ENCODE assay signal across 8 mouse cellular contexts in genomic region chr10:128743235-128743634, GRCm38 (mm10). TPM values are rescaled to one million over a fixed set of nuclear protein-coding genes. Genes with fewer than 3 reads are reported as not detected.
DNase-seq lines count a peak whose midpoint lies in the region; ATAC-seq and TF ChIP-seq lines count a peak whose summit lies in the region.

No protein-coding gene starts in this region.

- no peak for ATAC-seq in kidney, postnatal 0 days (replicated peaks; ENCODE audit: low FRiP score, low read depth)
- ATAC-seq in midbrain, embryonic 15.5 days (replicated peaks): no peak
- ATAC-seq in granulocyte monocyte progenitor cell, adult 5-6 weeks (replicated peaks; ENCODE audit: poor library complexity, severe bottlenecking): no peak

- WGBS in kidney, postnatal 0 days: 5% methylated on average over 7 of the region's 7 CpGs
- 8% methylated on average over 7 of the region's 7 CpGs for WGBS in forebrain, embryonic 10.5 days
- WGBS in limb, embryonic 10.5 days: 6% methylated on average over 7 of the region's 7 CpGs
- 12% methylated on average over 7 of the region's 7 CpGs for WGBS in midbrain, embryonic 15.5 days

- DNase-seq in kidney, postnatal 0 days (ENCODE audit: low spot score): peak; percentile 7
- no peak for DNase-seq in kidney, adult 11 months
- no peak for DNase-seq in forebrain, embryonic 10.5 days (ENCODE audit: extremely low spot score, low spot score)
- DNase-seq in limb, embryonic 10.5 days (ENCODE audit: low spot score): no peak
- DNase-seq in thymus, postnatal 0 days (ENCODE audit: low spot score): no peak
- DNase-seq in frontal cortex, postnatal 14 days (ENCODE audit: low spot score in 2 of 2): no peak

- H3K4me3 ChIP-seq in kidney, postnatal 0 days (replicated peaks; ENCODE audit: low read depth, low read length): peak overlapping the region; percentile 73
- H3K4me3 ChIP-seq in forebrain, embryonic 10.5 days: peak overlapping the region; percentile 72
- peak overlapping the region; percentile 78 for H3K4me3 ChIP-seq in limb, embryonic 10.5 days
- peak overlapping the region; percentile 61 for H3K4me3 ChIP-seq in midbrain, embryonic 15.5 days

- H3K36me3 ChIP-seq in kidney, postnatal 0 days (ENCODE audit: insufficient read depth, low read length): no peaks in the 10 kb centered on the region
- no peaks in the 10 kb centered on the region for H3K36me3 ChIP-seq in forebrain, embryonic 10.5 days (replicated peaks)
- no peaks in the 10 kb centered on the region for H3K36me3 ChIP-seq in limb, embryonic 10.5 days
- no peaks in the 10 kb centered on the region for H3K36me3 ChIP-seq in midbrain, embryonic 15.5 days (replicated peaks)

- H3K27me3 ChIP-seq in kidney, postnatal 0 days (ENCODE audit: insufficient read depth, low read length): no peaks in the 10 kb centered on the region
- H3K27me3 ChIP-seq in forebrain, embryonic 10.5 days (ENCODE audit: poor library complexity, severe bottlenecking): peaks cover 63% of the 10 kb centered on the region
- peaks cover 45% of the 10 kb centered on the region for H3K27me3 ChIP-seq in limb, embryonic 10.5 days (ENCODE audit: low read depth, poor library complexity, severe bottlenecking)
- peaks cover 43% of the 10 kb centered on the region for H3K27me3 ChIP-seq in midbrain, embryonic 15.5 days (replicated peaks)

- peaks cover 23% of the 10 kb centered on the region for H3K4me1 ChIP-seq in kidney, postnatal 0 days (replicated peaks; ENCODE audit: insufficient read depth, low read length)
- H3K4me1 ChIP-seq in forebrain, embryonic 10.5 days: peaks cover 36% of the 10 kb centered on the region
- H3K4me1 ChIP-seq in limb, embryonic 10.5 days: peaks cover 29% of the 10 kb centered on the region
- peaks cover 27% of the 10 kb centered on the region for H3K4me1 ChIP-seq in midbrain, embryonic 15.5 days

- H3K9me3 ChIP-seq in kidney, postnatal 0 days (replicated peaks; ENCODE audit: low read length): no peaks in the 10 kb centered on the region
- H3K9me3 ChIP-seq in forebrain, embryonic 10.5 days: no peaks in the 10 kb centered on the region
- no peaks in the 10 kb centered on the region for H3K9me3 ChIP-seq in limb, embryonic 10.5 days (replicated peaks)
- no peaks in the 10 kb centered on the region for H3K9me3 ChIP-seq in midbrain, embryonic 15.5 days

- no peak for TF ChIP-seq CTCF in kidney, postnatal 0 days (IDR thresholded peaks at IDR 0.05; ENCODE audit: low read depth)

- H3K4me2 ChIP-seq in kidney, postnatal 0 days (ENCODE audit: low read length): peak overlapping the region; percentile 98
- peak overlapping the region; percentile 95 for H3K4me2 ChIP-seq in midbrain, embryonic 15.5 days

- H3K27ac ChIP-seq in kidney, postnatal 0 days: peak overlapping the region; percentile 77; the same call in 1 of the 2 replicates
- H3K27ac ChIP-seq in forebrain, embryonic 10.5 days: peak overlapping the region; percentile 78; the same call in 1 of the 2 replicates
- no peak overlapping the region; the same call in 1 of the 2 replicates for H3K27ac ChIP-seq in limb, embryonic 10.5 days
- no peak overlapping the region for H3K27ac ChIP-seq in midbrain, embryonic 15.5 days

- H3K9ac ChIP-seq in kidney, postnatal 0 days (ENCODE audit: low read depth, low read length): peak overlapping the region; percentile 72
- H3K9ac ChIP-seq in midbrain, embryonic 15.5 days: peak overlapping the region; percentile 70; the same call in 1 of the 2 replicates

RNA-seq across cellular contexts. Expression of gene Dgka, which starts 1.4 kb away (rescaled TPM):
- 5.4 and 6.4 TPM in 2 replicates for polyA plus RNA-seq in kidney, postnatal 0 days (2015; fragmentation: Nextera tagmentation; extraction: Ambion mirVana)
- polyA plus RNA-seq in forebrain, embryonic 10.5 days (2016; fragmentation: Nextera tagmentation; extraction: Ambion mirVana): 3.5 and 3.6 TPM in 2 replicates
- polyA plus RNA-seq in limb, embryonic 10.5 days (2016; fragmentation: Nextera tagmentation; extraction: Ambion mirVana): 3.7 and 5.0 TPM in 2 replicates
- polyA plus RNA-seq in midbrain, embryonic 15.5 days (2015; fragmentation: Nextera tagmentation; extraction: Ambion mirVana): 7.6 and 7.8 TPM in 2 replicates
- 13.2 and 15.8 TPM in 2 replicates for total RNA-seq in granulocyte monocyte progenitor cell, adult 5-6 weeks (2014; fragmentation: Nextera tagmentation)
- 9.4 and 12.0 TPM in 2 replicates for total RNA-seq in granulocyte monocyte progenitor cell, adult 5-6 weeks (2017)
- polyA plus RNA-seq in thymus, postnatal 0 days (2015; fragmentation: Nextera tagmentation; extraction: Ambion mirVana): 135 and 136 TPM in 2 replicates

RNA-seq across cellular contexts. Expression of gene Pym1, which starts 4.5 kb away (rescaled TPM):
- polyA plus RNA-seq in kidney, postnatal 0 days (2015; fragmentation: Nextera tagmentation; extraction: Ambion mirVana): 35.0 and 36.3 TPM in 2 replicates
- polyA plus RNA-seq in forebrain, embryonic 10.5 days (2016; fragmentation: Nextera tagmentation; extraction: Ambion mirVana): 57.1 and 63.8 TPM in 2 replicates
- 61.0 and 63.1 TPM in 2 replicates for polyA plus RNA-seq in limb, embryonic 10.5 days (2016; fragmentation: Nextera tagmentation; extraction: Ambion mirVana)
- 45.8 and 47.6 TPM in 2 replicates for polyA plus RNA-seq in midbrain, embryonic 15.5 days (2015; fragmentation: Nextera tagmentation; extraction: Ambion mirVana)
- total RNA-seq in granulocyte monocyte progenitor cell, adult 5-6 weeks (2014; fragmentation: Nextera tagmentation): 43.5 and 52.0 TPM in 2 replicates
- 47.6 and 82.5 TPM in 2 replicates for total RNA-seq in granulocyte monocyte progenitor cell, adult 5-6 weeks (2017)
- 74.7 and 79.2 TPM in 2 replicates for polyA plus RNA-seq in thymus, postnatal 0 days (2015; fragmentation: Nextera tagmentation; extraction: Ambion mirVana)

RNA-seq across cellular contexts. Expression of gene Cdk2, which starts 38.4 kb away (rescaled TPM):
- polyA plus RNA-seq in kidney, postnatal 0 days (2015; fragmentation: Nextera tagmentation; extraction: Ambion mirVana): 55.9 and 66.3 TPM in 2 replicates
- polyA plus RNA-seq in forebrain, embryonic 10.5 days (2016; fragmentation: Nextera tagmentation; extraction: Ambion mirVana): 119 and 120 TPM in 2 replicates
- 136 and 150 TPM in 2 replicates for polyA plus RNA-seq in limb, embryonic 10.5 days (2016; fragmentation: Nextera tagmentation; extraction: Ambion mirVana)
- polyA plus RNA-seq in midbrain, embryonic 15.5 days (2015; fragmentation: Nextera tagmentation; extraction: Ambion mirVana): 15.1 and 18.6 TPM in 2 replicates
- total RNA-seq in granulocyte monocyte progenitor cell, adult 5-6 weeks (2014; fragmentation: Nextera tagmentation): 101 and 134 TPM in 2 replicates
- 60.3 and 73.1 TPM in 2 replicates for total RNA-seq in granulocyte monocyte progenitor cell, adult 5-6 weeks (2017)
- polyA plus RNA-seq in thymus, postnatal 0 days (2015; fragmentation: Nextera tagmentation; extraction: Ambion mirVana): 115 and 117 TPM in 2 replicates

RNA-seq across cellular contexts. Expression of gene Pmel, which starts 39.2 kb away (rescaled TPM):
- polyA plus RNA-seq in kidney, postnatal 0 days (2015; fragmentation: Nextera tagmentation; extraction: Ambion mirVana): 1.5 and 2.0 TPM in 2 replicates
- polyA plus RNA-seq in forebrain, embryonic 10.5 days (2016; fragmentation: Nextera tagmentation; extraction: Ambion mirVana): 7.2 and 24.4 TPM in 2 replicates
- 0.25 and 0.55 TPM in 2 replicates for polyA plus RNA-seq in limb, embryonic 10.5 days (2016; fragmentation: Nextera tagmentation; extraction: Ambion mirVana)
- 0.54 and 0.88 TPM in 2 replicates for polyA plus RNA-seq in midbrain, embryonic 15.5 days (2015; fragmentation: Nextera tagmentation; extraction: Ambion mirVana)
- total RNA-seq in granulocyte monocyte progenitor cell, adult 5-6 weeks (2014; fragmentation: Nextera tagmentation): 0.28 and 2.6 TPM in 2 replicates
- total RNA-seq in granulocyte monocyte progenitor cell, adult 5-6 weeks (2017): 0.52 and 1.6 TPM in 2 replicates
- polyA plus RNA-seq in thymus, postnatal 0 days (2015; fragmentation: Nextera tagmentation; extraction: Ambion mirVana): 1.1 and 1.3 TPM in 2 replicates

RNA-seq across cellular contexts. Expression of gene Rab5b, which starts 47.2 kb away (rescaled TPM):
- 57.9 and 61.7 TPM in 2 replicates for polyA plus RNA-seq in kidney, postnatal 0 days (2015; fragmentation: Nextera tagmentation; extraction: Ambion mirVana)
- polyA plus RNA-seq in forebrain, embryonic 10.5 days (2016; fragmentation: Nextera tagmentation; extraction: Ambion mirVana): 63.4 and 68.8 TPM in 2 replicates
- polyA plus RNA-seq in limb, embryonic 10.5 days (2016; fragmentation: Nextera tagmentation; extraction: Ambion mirVana): 54.0 and 68.0 TPM in 2 replicates
- 122 and 123 TPM in 2 replicates for polyA plus RNA-seq in midbrain, embryonic 15.5 days (2015; fragmentation: Nextera tagmentation; extraction: Ambion mirVana)
- 43.7 and 43.8 TPM in 2 replicates for total RNA-seq in granulocyte monocyte progenitor cell, adult 5-6 weeks (2014; fragmentation: Nextera tagmentation)
- total RNA-seq in granulocyte monocyte progenitor cell, adult 5-6 weeks (2017): 45.7 and 58.0 TPM in 2 replicates
- 45.3 and 46.5 TPM in 2 replicates for polyA plus RNA-seq in thymus, postnatal 0 days (2015; fragmentation: Nextera tagmentation; extraction: Ambion mirVana)

Comparison
In these comparisons a context has a peak if more than half of its experiments do, and no peak if none do; other contexts are left out.
1. H3K27ac ChIP-seq: peak in kidney, postnatal 0 days (single experiment) and forebrain, embryonic 10.5 days (single experiment); none in limb, embryonic 10.5 days (single experiment) and midbrain, embryonic 15.5 days (single experiment).
2. RNA of gene Dgka, which starts 1.4 kb away (polyA plus RNA-seq): 135 to 136 TPM in thymus, postnatal 0 days; 7.6 to 7.8 TPM in midbrain, embryonic 15.5 days, 5.4 to 6.4 TPM in kidney, postnatal 0 days, 3.7 to 5.0 TPM in limb, embryonic 10.5 days and 3.5 to 3.6 TPM in forebrain, embryonic 10.5 days; every median in the first group is over 10 times any median in the second.
3. Peak in every context shown above with its lines, with median percentiles within 50 percentile points of each other: H3K4me3 ChIP-seq.